Mouse (Mus musculus): Measurements from ENCODE around the gene Fam181a. TPM values are rescaled to one million over a fixed set of nuclear protein-coding genes. Genes with fewer than 3 reads are reported as not detected.
A peak's percentile ranks its signal among the peaks of the same experiment; 100 is the strongest.

Gene Fam181a
- not detected for total RNA-seq (2021)
- long read RNA-seq, experiment 1, result 0 reads
- long read RNA-seq, experiment 2, result 0 reads

GRCm38 (mm10) chr12:103310744-103311267 lies at the start of gene Fam181a:
Gene Fam181a, plus strand, starts transcription at chr12:103310975.
- Histone ChIP-seq H3K4me3 (no peak within 1 kb of the TSS), H3K27ac (no peak within 1 kb of the TSS)
- intact Hi-C loops (cut with DNase I), result no loop called here
- no peak for TF ChIP-seq CTCF (IDR thresholded peaks at IDR 0.05)
- no peak for DNase-seq

DNA sequence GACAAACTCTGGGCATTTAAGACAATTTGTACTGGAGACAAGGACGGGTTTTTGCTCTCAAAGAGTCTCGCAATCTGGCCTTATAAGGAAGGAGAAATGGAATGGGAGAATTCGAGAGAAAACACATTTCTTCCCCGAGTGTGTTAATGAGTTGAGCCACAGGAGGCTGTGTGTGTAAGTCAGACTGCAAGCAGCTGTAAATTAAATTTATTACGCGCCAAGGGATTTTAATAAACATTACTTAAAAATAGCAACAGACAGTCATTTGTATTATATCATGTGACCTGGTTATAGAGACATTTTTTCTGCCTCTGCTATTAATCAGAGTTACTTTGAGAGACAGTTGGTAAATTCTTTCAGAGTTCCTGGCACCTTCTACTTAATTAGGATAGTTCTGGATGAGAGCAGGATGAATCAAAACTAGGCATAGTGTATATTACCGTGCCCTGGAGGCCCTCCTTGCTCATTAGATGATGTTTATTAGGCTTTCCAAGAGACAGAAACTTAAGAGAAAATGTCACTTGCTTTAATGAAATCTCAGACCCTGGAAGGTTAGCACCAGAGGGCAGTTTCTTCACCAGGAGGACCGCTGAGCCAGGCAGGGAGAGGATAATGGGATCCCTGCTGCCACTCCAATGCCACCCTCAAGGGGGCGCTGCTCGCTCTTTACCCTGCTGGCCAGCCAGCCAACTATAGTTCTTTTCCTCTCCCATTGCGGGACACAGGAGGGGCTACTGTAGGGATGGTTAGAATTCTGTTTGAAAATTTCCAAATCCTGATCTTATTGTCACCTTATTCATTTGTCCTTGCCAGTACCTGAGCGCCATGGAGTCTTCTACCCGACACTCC lies 48.5 kb upstream of the Fam181a start:
- peak; percentile 70 for DNase-seq
- intact Hi-C loops (cut with DNase I), result loop anchor here (1.0 to 5.0 kb wide), 2 partner anchors 39 to 120 kb away; no protein-coding TSS in a partner anchor

GRCm38 (mm10) chr12:103266605-103267004 lies 44.2 kb upstream of the Fam181a start:
- DNase-seq, result no peak
- Histone ChIP-seq H3K27ac (no peak overlapping the region), H3K4me3 (no peak overlapping the region)
- TF ChIP-seq CTCF (IDR thresholded peaks at IDR 0.05), result no peak
- intact Hi-C loops (cut with DNase I), result no loop called here

More for the DNA sequence above, 48.5 kb upstream of the Fam181a start:
- Histone ChIP-seq H3K4me3 (no peak overlapping the region), H3K27ac (no peak overlapping the region)
- peak; percentile 81 for TF ChIP-seq CTCF (IDR thresholded peaks at IDR 0.05)

DNA sequence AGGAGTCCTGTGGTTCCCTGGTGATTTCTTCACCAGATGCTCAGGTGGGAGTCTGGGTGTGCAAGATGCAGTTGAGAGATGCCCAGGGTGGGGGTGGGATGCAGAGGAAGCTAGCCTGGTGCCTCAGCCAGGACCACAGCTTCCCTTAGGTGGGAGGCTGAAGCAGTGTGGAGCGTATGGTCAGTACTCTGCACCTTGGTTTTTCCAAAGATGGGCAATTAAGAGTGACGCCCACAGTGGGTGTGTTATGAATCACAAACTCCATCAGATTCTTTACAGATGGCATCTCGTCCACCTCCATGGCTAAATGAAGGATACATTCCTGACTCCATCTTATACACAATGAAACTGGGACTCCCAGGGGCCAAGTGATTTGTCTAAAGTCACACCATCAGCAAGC lies 38.6 kb upstream of the Fam181a start:
- DNase-seq, result no peak
- no peak overlapping the region for H3K27ac ChIP-seq
- intact Hi-C loops (cut with DNase I), result no loop called here
- no peak for TF ChIP-seq CTCF (IDR thresholded peaks at IDR 0.05)
- H3K4me3 ChIP-seq, result no peak overlapping the region

DNA sequence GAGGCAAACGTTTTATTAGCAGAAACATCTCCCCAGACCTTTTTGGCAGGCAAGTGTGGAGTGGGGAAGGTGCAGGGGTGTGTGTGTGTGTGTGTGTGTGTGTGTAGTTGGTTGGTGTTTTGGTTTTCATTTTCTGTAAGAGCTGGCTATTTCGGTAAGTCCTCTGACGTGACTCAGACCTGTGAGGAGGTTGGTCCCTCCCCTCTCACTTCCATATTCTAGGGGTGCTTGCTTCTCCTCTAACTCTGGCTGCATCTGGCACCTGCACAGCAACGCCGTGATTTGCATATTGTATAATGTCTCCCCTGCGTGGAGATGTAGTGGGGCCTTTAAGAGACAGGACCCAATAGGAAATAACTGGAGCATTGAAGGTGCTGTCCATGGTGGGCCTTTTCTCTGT lies 37.7 kb upstream of the Fam181a start:
- no peak for TF ChIP-seq CTCF (IDR thresholded peaks at IDR 0.05)
- intact Hi-C loops (cut with DNase I), result no loop called here
- H3K27ac ChIP-seq, result no peak overlapping the region
- no peak for DNase-seq
- no peak overlapping the region for H3K4me3 ChIP-seq

GRCm38 (mm10) chr12:103273732-103274131 lies 37.0 kb upstream of the Fam181a start:
- intact Hi-C loops (cut with DNase I), result no loop called here
- no peak overlapping the region for H3K27ac ChIP-seq
- TF ChIP-seq CTCF (IDR thresholded peaks at IDR 0.05), result no peak
- H3K4me3 ChIP-seq, result no peak overlapping the region
- DNase-seq, result no peak

DNA sequence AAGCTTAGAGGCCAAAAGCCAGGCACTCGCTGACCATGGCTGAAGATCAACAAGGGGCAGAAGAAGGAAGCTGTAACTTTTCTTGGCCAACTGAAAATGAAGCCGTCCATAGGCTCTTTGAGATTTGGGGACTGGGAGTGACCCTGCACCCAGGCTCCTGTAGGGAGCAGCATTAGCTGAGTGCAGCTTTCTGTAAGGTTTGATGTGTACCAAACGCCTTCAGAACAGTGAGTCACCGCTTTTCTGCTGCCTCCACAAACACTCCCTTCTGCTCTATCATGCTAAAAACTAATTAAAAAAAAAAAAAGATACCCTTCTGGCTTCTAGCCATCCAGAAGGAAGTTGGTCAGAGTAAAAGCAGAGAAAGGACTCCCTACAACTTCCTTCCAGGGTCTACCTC lies 34.4 kb upstream of the Fam181a start:
- Histone ChIP-seq H3K27ac (no peak overlapping the region), H3K4me3 (no peak overlapping the region)
- intact Hi-C loops (cut with DNase I), result no loop called here
- no peak for DNase-seq
- TF ChIP-seq CTCF (IDR thresholded peaks at IDR 0.05), result no peak

- no peak for TF ChIP-seq CTCF (IDR thresholded peaks at IDR 0.05)
- intact Hi-C loops (cut with DNase I), result no loop called here
- no peak for DNase-seq
- Histone ChIP-seq H3K27ac (peak overlapping the region; percentile 87; the same call in 1 of the 2 replicates), H3K4me3 (no peak overlapping the region)
Measured at GRCm38 (mm10) chr12:103281491-103281890, 29.3 kb upstream of the Fam181a start.

DNA sequence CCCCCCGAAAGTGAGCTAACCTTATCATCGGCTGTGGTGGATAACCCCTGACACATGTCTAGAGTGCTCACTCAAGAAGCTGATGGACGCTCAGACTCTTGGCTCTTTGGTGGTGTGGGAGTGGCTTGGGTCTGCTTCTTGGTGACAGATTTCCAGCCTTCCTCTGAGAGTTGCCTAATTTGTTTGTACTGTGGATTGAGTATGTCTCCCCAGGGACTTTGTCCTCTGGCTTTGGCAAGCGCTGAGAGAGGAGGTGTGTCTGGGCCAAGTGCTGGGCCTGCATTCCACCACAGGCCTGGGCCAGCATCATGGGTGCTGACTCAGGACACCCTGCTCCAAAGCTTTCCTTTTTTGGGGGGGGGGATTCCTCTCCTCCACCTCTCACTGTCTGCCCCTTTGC lies 28.9 kb upstream of the Fam181a start:
- no peak for TF ChIP-seq CTCF (IDR thresholded peaks at IDR 0.05)
- Histone ChIP-seq H3K27ac (peak overlapping the region; percentile 87), H3K4me3 (no peak overlapping the region)
- intact Hi-C loops (cut with DNase I), result no loop called here
- peak; percentile 80 for DNase-seq

- DNase-seq, result peak; percentile 45
- Histone ChIP-seq H3K4me3 (no peak overlapping the region), H3K27ac (peak overlapping the region; percentile 87)
- intact Hi-C loops (cut with DNase I), result no loop called here
- TF ChIP-seq CTCF (IDR thresholded peaks at IDR 0.05), result no peak
Measured at GRCm38 (mm10) chr12:103282936-103283335, 27.8 kb upstream of the Fam181a start.

DNA sequence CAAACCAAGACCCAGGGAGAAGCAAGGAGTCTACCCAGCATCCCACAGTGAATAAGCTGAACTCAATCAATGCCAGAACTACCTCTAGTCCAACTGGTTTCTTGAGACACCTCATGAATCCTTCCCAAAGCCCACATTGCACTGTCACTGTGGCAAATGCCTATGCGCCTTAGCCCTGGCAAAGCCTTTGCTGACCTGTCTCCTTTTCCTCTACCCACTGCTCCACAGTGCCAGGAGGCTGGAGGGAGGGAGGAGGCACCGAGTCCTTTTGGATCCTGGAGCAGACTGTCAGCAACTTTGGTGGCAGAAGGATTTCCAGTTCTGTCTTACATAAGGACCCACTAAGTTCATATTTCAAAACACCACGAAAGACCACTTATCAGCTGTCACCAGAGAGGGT lies 27.4 kb upstream of the Fam181a start:
- intact Hi-C loops (cut with DNase I), result no loop called here
- DNase-seq, result peak; percentile 87
- TF ChIP-seq CTCF (IDR thresholded peaks at IDR 0.05), result no peak
- H3K27ac ChIP-seq, result peak overlapping the region; percentile 87
- no peak overlapping the region for H3K4me3 ChIP-seq

GRCm38 (mm10) chr12:103287276-103287675 lies 23.5 kb upstream of the Fam181a start:
- TF ChIP-seq CTCF (IDR thresholded peaks at IDR 0.05), result no peak
- intact Hi-C loops (cut with DNase I), result no loop called here
- Histone ChIP-seq H3K4me3 (no peak overlapping the region), H3K27ac (no peak overlapping the region)
- DNase-seq, result no peak

- intact Hi-C loops (cut with DNase I), result no loop called here
- DNase-seq, result no peak
- H3K4me3 ChIP-seq, result no peak overlapping the region
- H3K27ac ChIP-seq, result no peak overlapping the region
- no peak for TF ChIP-seq CTCF (IDR thresholded peaks at IDR 0.05)
Measured at GRCm38 (mm10) chr12:103292366-103292765, 18.4 kb upstream of the Fam181a start.
